Mouse (Mus musculus) brain, embryonic 14.5 days (tissue): ENCODE data around the gene Exosc5. TPM values are rescaled to one million over a fixed set of nuclear protein-coding genes. Genes with fewer than 3 reads are reported as not detected.

Source experiments
- DNase-seq: peaks from one replicate; pipeline ENCODE4 v3.0.0-alpha.2; 2011; ENCODE audit warnings: low read depth
- CTCF ChIP-seq: fragments of 200-500 bp; IDR thresholded peaks from 2 replicates; pipeline ENCODE4 v1.5.1; 2012; ENCODE audit warnings: inconsistent platforms, mild to moderate bottlenecking, moderate library complexity, borderline replicate concordance; ENCODE audit not compliant: insufficient read depth, insufficient read length; ENCODE audit errors: extremely low read depth
- POLR2A ChIP-seq: fragments of 200-500 bp; IDR thresholded peaks from 2 replicates; pipeline ENCODE4 v1.6.1; 2012; ENCODE audit warnings: mild to moderate bottlenecking, inconsistent platforms, borderline replicate concordance; ENCODE audit not compliant: poor library complexity, insufficient read depth, insufficient read length, severe bottlenecking; ENCODE audit errors: extremely low read depth
- polyA plus RNA-seq: library from polyadenylated mRNA; depleted of rRNA; stranded (reverse); fragments of >200 nt; gene quantifications from 2 replicates; pipeline ENCODE4 v1.2.3, GENCODE M21; 2012

The Exosc5 gene
- polyA plus RNA-seq, 1 experiment, result 35.8 TPM

DNA sequence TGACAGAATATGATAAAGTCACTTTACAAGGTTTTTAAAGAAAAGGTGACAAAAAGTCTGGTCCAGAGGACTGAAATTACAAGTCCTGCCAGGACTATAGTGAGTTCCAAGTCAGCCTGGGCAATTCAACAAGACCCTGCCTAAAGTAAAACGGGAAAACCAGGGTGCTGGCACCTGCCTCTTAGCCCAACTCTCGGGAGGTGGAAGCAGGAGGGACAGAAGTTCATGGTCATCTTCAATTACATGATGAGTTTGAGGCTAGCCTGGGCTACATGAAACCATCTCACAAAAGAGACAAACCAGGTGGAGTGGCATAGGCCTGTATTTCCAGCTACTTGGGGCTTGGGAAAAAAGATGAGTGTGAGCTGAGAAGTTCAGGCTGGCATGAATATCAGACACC, 12.7 kb downstream of the Exosc5 start:
- TF ChIP-seq POLR2A, result no peak
- TF ChIP-seq CTCF, result no peak
- DNase-seq, result no peak

DNA sequence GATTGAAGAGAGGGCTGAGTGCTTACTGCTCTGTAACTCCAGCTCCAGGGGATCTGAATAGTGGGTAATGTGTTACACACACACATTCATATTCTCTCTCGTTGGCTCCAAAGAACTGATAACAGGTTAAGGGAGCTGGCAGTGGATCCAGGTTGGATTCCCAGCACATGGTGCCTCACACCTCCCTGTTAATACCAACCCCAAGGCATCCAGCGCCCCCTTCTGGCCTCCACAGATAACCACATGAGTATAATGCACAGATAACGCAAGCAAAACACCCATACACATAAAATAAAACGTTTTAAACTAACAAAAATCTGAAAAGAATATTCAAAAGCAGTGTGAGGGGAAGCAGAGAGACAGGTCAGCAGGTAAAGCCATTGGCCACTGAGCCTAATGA, 13.5 kb downstream of the Exosc5 start:
- no peak for DNase-seq
- TF ChIP-seq CTCF (peak; percentile 13; the same call in 1 of the 2 replicates), POLR2A (no peak)

DNA sequence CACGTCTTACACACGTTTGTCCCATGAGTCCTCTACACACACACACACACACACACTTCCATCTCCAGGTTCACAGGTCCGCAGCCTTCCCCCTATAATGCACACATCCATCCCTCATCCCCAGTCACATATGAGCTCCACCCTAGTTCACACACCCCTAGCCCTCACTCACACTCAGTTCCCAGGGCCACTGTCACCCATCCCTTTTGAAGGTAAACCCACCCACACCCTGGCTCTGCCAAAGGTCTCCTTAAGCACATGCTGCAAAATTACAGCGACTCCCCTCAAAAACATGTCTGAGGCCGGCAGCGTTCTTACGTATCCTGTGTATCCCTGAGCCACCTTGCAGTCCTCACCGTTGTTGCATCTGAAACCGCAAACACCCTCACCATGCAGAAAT, 15.3 kb downstream of the Exosc5 start:
- no peak for DNase-seq
- TF ChIP-seq POLR2A (no peak), CTCF (no peak)

DNA sequence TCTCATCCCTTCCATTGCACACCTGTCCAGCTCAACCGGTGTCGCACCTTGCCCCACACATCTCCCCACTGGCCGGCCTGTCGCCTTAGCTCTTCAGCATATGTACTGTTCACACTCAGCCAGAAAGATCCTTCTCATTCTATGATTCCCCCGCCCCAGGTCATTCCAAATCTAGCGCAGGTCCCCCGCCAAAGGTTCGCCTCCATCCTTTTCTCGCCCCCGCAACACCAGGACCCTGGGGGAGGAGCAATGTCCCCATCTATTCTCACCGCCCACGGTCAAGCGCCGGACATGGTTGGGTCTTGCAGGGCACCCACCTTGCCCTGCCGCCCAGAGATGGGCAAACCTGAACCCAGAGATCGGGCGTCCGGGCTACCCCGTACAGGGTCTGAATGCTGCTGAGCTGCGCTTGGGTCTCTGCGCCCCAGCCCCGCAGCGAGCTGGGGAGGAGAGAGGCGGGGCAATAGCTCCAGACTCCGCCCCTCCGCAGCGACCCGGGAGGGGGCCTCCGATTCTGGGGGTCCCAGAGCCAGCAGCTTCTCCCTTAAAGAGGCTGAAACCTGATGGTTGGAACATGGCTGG, 15.8 kb downstream of the Exosc5 start, which contains the start of gene Tmem91:
Gene Tmem91, minus strand, starts transcription at position 448 of the 582 bp plus-strand sequence.
- TF ChIP-seq POLR2A (no peak), CTCF (no peak)
- no peak for DNase-seq

DNA sequence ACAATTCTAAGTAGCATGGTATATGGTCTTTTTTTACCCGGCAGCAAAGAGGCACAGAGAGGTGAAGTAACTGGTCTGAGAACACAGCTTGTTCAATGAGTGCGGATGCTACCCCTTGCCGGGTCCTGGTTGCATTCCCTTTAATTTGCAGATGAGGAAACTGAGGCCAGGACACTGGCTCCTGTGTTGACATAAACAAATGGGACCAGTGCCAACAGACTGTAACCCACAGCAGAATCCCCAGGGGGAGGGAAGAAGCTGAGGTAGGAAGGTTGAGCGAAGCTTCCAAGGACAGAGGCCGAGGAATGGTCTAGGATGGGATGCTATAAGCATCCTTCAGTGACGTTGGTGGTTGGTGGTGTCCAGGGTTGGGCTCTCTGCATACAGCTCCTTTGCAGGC, 16.4 kb downstream of the Exosc5 start:
- TF ChIP-seq POLR2A (no peak), CTCF (no peak)
- DNase-seq, result no peak

DNA sequence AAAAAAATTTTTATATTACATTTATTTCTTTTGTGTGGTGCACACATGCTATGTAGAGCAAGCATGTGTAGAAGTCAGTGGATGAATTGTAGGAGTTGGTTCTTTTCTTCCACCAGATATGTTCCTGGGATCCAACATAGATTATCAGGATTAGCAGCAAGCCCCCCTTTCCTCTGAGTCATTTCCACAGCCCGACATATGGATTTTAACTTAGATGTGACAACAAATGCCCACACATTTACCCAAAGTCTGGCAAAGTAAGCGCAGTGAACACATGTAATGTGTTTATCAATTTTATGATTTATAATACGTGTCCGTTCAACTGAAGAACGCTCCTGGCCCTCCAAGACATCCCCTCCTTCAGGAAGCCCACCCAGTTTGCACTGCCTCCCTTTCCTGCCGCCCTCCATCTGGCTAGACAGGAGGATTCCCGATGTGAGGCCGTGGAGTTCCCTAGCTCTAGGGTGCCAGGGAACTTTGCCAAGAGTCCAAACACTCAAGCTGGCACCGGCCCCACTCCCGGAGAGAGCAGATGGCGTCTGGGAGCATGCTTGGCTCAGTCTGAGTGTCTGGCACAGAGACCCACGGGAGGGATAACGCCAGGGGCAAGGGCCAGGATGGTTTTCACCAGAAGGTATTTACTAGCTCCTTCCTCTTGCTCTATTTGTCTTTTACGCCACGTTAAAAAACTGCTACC, 17.3 kb downstream of the Exosc5 start:
- DNase-seq, result peak; percentile 97

DNA sequence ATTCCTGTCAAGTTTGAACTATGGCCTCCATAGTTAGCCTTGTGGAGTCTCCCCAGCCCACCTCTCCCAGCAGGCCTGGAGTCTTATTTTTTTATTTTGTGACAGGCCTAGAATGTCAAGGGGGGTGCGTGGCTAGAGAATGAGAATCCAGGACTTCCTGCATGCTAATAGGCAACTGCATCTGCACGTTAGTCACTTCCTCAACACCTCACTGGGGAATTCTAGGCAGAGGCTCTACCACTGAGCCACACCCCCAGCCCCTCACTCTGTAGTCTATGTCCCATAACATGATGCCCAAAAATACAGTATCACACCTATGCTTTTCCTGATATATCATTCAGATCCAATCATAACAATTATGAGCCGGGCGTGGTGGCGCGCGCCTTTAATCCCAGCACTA, 18.0 kb downstream of the Exosc5 start:
- no peak for DNase-seq
- TF ChIP-seq CTCF (no peak), POLR2A (no peak)

More for the DNA sequence above, 17.3 kb downstream of the Exosc5 start:
- TF ChIP-seq CTCF (no peak), POLR2A (no peak)

DNA sequence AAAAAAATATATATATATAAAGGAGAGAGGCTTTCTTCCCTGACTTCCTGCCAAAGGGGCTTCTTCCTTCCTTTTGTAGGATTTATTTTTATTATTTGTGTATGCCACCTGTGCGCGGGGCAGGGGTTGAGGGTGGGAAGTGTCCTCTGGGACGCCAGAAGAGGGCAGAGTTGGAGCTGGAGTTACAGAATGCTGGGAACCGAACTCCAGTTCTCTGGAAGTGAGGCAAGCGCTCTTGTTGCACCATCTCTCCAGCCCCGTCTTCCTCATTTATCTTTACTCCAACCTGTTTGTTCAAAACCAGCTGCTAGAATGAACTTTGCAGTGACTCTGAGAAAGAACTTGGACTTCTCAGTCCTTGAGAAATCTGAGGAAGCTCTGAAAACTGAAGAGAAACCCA, 21.0 kb downstream of the Exosc5 start:
- no peak for TF ChIP-seq CTCF
- TF ChIP-seq POLR2A, result no peak
- DNase-seq, result no peak

DNA sequence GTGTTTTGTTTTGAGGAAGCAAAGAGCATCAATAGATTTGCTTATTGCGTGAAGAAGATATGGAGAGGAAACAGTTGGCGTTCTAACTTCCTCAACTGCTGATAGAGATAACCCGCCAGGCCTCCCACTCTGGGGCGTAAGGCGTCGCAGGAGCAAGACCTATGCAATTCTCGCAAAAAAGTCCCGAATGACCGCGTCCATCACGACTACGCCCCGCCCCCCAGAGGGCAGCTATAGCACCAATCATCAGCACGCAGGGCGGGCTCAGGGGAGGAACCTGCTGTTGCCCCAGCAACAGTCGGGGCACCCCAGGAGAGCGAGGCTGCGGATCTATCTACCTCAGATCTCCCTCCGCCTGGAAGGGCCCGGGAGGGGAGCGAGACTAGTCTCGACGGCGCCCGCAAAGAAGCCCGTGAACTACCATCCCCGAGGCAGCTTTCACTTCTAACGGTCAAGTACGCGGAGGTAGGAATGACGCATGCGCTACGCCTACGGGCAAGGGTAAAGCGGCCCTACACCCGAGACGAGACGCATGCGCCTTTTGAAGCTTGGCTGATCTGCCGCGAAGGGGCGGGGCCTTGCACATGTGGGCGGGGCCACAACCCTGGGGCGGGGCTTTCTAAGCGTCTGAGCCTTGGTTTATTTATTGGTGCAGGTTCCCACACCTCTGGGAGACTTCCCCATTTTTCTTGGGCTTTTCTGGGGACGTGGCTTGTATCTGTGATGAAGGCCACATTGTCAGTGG, 21.7 kb downstream of the Exosc5 start, which contains the start of gene B9d2:
Gene B9d2, plus strand, starts transcription at position 267 of the 745 bp plus-strand sequence.
- TF ChIP-seq POLR2A, result peak; percentile 39; the same call in 1 of the 2 replicates
- TF ChIP-seq CTCF, result no peak
- peak; percentile 97 for DNase-seq

DNA sequence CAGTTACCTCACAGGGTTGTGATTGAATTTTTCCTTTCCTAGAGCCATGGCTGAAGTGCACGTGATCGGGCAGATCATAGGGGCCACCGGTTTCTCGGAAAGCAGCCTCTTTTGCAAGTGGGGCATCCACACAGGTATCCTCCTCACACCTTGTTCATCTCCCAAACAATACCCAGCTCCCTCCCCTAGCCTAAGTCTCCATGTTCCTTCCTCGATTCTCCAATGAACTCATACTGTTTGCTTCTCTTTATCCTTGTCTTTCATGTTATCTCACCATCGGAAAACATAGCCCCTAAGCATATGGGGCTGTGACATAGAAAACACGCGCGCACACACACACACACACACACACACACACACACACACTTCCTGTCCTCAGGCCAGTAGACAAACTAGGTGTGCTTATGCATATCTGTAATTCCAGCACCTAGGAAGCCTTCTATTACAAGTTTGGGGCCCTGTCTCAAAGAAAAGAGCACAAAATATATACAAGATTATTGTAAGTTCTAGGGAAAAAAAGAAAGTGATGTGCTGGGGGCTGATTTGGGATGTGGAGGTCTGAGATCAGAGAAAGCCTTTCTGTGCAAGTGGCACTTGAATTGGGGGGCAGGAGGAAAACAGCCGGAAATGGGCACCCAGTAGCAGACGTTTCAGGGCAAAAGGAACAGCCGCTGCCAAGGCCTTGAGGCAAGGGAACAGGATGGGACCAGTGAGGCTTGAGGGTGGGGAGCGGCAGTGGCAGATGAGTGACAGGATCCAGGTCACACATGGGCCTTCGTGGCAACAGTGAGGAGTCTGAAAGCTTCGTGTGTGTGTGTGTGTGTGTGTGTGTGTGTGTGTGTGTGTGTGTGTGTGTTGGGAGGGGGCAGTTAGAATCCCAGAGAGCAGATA, 22.6 kb downstream of the Exosc5 start:
- TF ChIP-seq CTCF (no peak), POLR2A (no peak)
- no peak for DNase-seq
